Mouse (Mus musculus): Measurements from ENCODE around the gene Gpbar1. TPM values are rescaled to one million over a fixed set of nuclear protein-coding genes. Genes with fewer than 3 reads are reported as not detected.

Gene Gpbar1
- polyA plus RNA-seq, 1 experiment from 2014 or later = 0.21 TPM

DNA sequence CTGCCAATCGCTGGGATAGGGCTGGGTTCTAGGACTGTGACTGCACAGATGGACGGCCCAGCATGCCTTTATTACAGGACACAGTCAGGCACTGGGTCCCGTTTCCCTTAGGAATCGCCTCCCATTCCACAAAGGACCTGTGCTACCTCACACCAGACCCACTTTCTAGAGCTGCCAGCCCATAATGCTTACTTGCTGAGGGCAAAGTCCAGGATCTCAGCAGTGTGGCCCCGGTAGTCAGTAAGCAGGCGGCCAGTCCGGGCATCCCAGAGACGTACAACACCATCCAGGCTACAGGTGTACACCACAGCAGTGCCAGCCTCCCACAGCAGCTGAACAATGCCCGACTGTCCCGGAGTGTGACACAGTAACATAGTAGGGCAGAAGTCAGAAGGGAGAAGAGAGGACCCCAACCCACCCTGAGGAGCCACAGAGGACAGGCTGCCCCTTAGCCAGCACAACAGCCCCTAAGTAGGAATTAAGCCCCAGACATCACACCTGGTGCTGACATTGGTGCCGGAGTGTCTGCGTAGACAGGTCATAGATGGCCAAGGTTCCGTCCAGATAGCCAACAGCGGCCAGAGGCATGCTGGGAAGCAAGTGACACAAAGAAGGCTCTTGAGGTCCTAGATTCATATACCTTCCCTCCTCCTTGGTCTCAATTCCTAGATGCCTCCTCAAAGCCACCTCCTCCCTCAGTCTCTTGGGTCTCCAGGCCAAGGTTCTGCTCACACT lies 2.4 kb downstream of the Gpbar1 start:
- Histone ChIP-seq H3K27ac (replicated peaks; ENCODE audit: low read depth, low read length) (no peak overlapping the region), H3K4me1 (ENCODE audit: control insufficient read depth, insufficient read depth, low read length) (peaks cover 4% of the 10 kb centered on the region; the same call in 1 of the 2 replicates), H3K36me3 (ENCODE audit: control insufficient read depth, insufficient read depth, low read length) (peaks cover 45% of the 10 kb centered on the region), H3K27me3 (replicated peaks; ENCODE audit: control insufficient read depth, insufficient read depth, low read length) (no peaks in the 10 kb centered on the region), H3K4me3 (ENCODE audit: low read depth, low read length) (no peak overlapping the region), H3K4me2 (ENCODE audit: low read depth, low read length) (no peak overlapping the region), H3K9ac (ENCODE audit: low read depth, low read length) (no peak overlapping the region), H3K9me3 (ENCODE audit: control insufficient read depth, low read length) (no peaks in the 10 kb centered on the region)
- DNase-seq (ENCODE audit: low spot score) (no peak), ATAC-seq (ENCODE audit: low read depth) (no peak)
- 96% methylated on average over 14 of the region's 14 CpGs for WGBS

DNA sequence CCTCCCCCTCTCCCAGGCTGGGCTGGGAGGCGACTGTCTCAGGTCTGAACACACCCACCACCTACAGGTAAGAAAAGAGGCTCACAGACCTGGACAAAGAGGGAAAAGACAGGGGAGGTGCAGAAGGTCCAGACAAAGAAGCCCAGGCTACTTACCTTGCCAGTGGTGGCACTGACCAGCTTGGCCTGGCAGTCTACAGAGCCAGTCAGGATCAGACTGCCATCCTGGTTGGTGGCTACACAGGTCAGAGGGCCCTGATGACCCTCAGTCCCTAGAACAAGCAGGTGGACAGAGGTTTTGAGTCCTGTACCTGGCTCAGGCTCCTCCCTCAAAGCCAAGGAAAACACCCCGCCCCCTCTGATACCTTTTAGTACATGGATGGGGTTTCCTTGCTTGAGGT lies 3.0 kb downstream of the Gpbar1 start:
- peaks cover 45% of the 10 kb centered on the region for H3K36me3 ChIP-seq (ENCODE audit: control insufficient read depth, insufficient read depth, low read length)
- H3K4me1 ChIP-seq (ENCODE audit: control insufficient read depth, insufficient read depth, low read length) = peaks cover 4% of the 10 kb centered on the region; the same call in 1 of the 2 replicates
- no peak overlapping the region for H3K27ac ChIP-seq (replicated peaks; ENCODE audit: low read depth, low read length)
- DNase-seq (ENCODE audit: low spot score) (no peak), ATAC-seq (ENCODE audit: low read depth) (no peak)
- H3K27me3 ChIP-seq (replicated peaks; ENCODE audit: control insufficient read depth, insufficient read depth, low read length) = no peaks in the 10 kb centered on the region
- no peak overlapping the region for H3K4me3 ChIP-seq (ENCODE audit: low read depth, low read length)
- no peak overlapping the region for H3K4me2 ChIP-seq (ENCODE audit: low read depth, low read length)
- 96% methylated on average over 2 of the region's 2 CpGs for WGBS
- H3K9ac ChIP-seq (ENCODE audit: low read depth, low read length) = no peak overlapping the region
- no peaks in the 10 kb centered on the region for H3K9me3 ChIP-seq (ENCODE audit: control insufficient read depth, low read length)

DNA sequence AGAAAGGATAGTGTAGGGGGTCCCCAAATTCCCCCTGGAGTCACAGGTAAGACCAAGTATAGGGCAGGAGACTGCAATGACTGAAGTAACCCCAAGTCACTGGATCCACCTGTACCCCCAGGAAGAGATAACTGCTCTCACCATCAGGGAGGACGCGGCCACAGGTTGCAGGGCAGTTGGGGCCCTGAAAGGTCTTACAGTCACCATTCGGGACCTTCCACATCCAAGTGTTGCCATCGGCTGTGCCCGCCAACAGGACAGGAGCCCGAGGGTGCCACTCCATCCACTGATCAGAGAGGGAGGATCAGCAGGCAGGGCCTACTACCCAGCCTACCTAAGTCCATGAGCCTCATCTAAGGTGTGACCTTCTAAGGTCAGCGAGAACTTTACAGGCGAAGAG lies 3.5 kb downstream of the Gpbar1 start:
- ATAC-seq (ENCODE audit: low read depth) (no peak), DNase-seq (ENCODE audit: low spot score) (no peak)
- no peaks in the 10 kb centered on the region for H3K9me3 ChIP-seq (ENCODE audit: control insufficient read depth, low read length)
- H3K9ac ChIP-seq (ENCODE audit: low read depth, low read length) = 0 out of 2 replicates have a peak overlapping the region, but pooled peaks have one; percentile 8
- no peak overlapping the region for H3K4me3 ChIP-seq (ENCODE audit: low read depth, low read length)
- H3K27ac ChIP-seq (replicated peaks; ENCODE audit: low read depth, low read length) = no peak overlapping the region
- 96% methylated on average over 8 of the region's 8 CpGs for WGBS
- peaks cover 45% of the 10 kb centered on the region for H3K36me3 ChIP-seq (ENCODE audit: control insufficient read depth, insufficient read depth, low read length)
- H3K4me1 ChIP-seq (ENCODE audit: control insufficient read depth, insufficient read depth, low read length) = peaks cover 4% of the 10 kb centered on the region; the same call in 1 of the 2 replicates
- H3K4me2 ChIP-seq (ENCODE audit: low read depth, low read length) = no peak overlapping the region
- no peaks in the 10 kb centered on the region for H3K27me3 ChIP-seq (replicated peaks; ENCODE audit: control insufficient read depth, insufficient read depth, low read length)

DNA sequence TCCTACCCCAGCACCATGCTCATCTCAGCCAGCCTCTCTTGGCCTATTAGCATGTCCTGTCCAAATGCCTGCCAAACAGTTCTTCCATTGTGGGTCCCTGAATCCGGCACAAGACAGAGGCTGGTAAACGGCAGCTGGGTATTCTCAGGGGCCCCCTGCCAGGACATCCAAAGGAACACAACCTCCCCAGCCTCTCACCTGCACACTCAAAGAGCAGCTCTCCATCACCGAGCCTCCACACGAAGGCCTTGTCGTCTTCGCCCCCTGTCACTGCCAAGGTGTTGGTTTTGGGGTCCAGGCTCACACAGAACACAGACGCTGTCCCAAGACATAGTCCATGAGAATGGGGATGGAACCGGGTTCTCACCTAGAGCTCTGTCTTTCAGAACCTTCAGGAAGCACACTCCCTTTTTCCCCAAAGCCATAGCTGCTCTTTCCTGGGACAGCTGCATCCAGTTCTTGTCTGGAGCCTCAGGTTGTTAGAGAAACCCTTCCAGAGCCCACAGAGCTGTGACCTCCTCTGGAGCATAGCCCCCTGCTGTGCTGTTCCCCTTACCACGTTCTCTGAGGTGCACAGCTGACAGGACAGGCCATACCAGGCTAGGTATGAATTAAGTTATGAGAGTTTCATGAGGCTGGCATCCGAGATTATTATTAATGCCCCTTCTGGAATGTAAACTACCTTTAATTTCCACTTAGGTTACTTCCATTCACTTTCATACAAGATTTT lies 4.7 kb downstream of the Gpbar1 start:
- Histone ChIP-seq H3K27me3 (replicated peaks; ENCODE audit: control insufficient read depth, insufficient read depth, low read length) (no peaks in the 10 kb centered on the region), H3K4me1 (ENCODE audit: control insufficient read depth, insufficient read depth, low read length) (peaks cover 4% of the 10 kb centered on the region; the same call in 1 of the 2 replicates), H3K36me3 (ENCODE audit: control insufficient read depth, insufficient read depth, low read length) (peaks cover 48% of the 10 kb centered on the region), H3K27ac (replicated peaks; ENCODE audit: low read depth, low read length) (no peak overlapping the region), H3K4me2 (ENCODE audit: low read depth, low read length) (0 out of 2 replicates have a peak overlapping the region, but pooled peaks have one; percentile 85), H3K4me3 (ENCODE audit: low read depth, low read length) (no peak overlapping the region), H3K9ac (ENCODE audit: low read depth, low read length) (0 out of 2 replicates have a peak overlapping the region, but pooled peaks have one; percentile 22), H3K9me3 (ENCODE audit: control insufficient read depth, low read length) (no peaks in the 10 kb centered on the region)
- DNase-seq (ENCODE audit: low spot score) = no peak
- ATAC-seq (ENCODE audit: low read depth) = no peak
- 86% methylated on average over 10 of the region's 10 CpGs for WGBS

DNA sequence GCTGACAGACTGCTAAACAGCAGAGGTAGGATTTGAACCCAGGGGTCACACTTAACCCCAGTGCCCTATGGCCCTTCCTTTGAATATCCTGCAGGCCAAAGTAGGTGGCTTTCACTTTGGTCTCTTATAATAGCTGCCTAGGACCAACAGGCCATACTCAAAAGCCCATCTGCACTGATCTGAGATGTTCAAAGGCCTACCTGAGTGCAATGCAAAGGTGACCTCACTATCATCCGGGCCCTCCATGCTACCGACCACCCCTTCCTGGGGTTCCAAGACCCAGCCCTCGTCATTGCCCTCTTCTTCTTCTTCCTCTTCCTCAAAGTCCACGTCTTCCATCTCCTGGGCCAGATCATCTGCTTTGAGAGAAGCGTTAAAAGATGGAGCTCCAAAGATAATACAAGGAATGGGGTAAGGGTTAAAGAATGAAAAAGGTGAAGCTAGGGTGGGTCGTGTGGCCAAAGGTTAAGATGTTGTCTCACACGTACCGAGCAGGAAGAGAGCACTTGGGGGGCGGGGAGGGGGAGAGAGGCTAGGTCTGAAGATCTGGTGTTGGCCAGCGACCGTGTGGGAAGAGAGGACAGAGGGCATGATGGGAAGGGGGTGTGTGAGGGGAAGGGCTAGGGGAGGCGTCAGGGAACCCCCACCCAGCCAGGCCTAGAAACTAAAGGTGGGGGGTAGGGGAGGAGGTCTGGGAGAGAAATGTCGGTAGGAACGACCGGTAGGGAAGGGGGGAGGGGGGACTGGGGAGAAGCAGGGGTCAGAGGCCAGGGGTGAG lies 5.5 kb downstream of the Gpbar1 start:
- Histone ChIP-seq H3K4me1 (ENCODE audit: control insufficient read depth, insufficient read depth, low read length) (peaks cover 4% of the 10 kb centered on the region; the same call in 1 of the 2 replicates), H3K36me3 (ENCODE audit: control insufficient read depth, insufficient read depth, low read length) (peaks cover 50% of the 10 kb centered on the region), H3K4me3 (ENCODE audit: low read depth, low read length) (peak overlapping the region; percentile 90), H3K4me2 (ENCODE audit: low read depth, low read length) (peak overlapping the region; percentile 85), H3K9ac (ENCODE audit: low read depth, low read length) (peak overlapping the region; percentile 90), H3K27me3 (replicated peaks; ENCODE audit: control insufficient read depth, insufficient read depth, low read length) (no peaks in the 10 kb centered on the region), H3K9me3 (ENCODE audit: control insufficient read depth, low read length) (no peaks in the 10 kb centered on the region), H3K27ac (replicated peaks; ENCODE audit: low read depth, low read length) (peak overlapping the region; percentile 85)
- DNase-seq (ENCODE audit: low spot score) (peak; percentile 77), ATAC-seq (ENCODE audit: low read depth) (peak; percentile 54)
- WGBS = 13% methylated on average over 15 of the region's 15 CpGs

DNA sequence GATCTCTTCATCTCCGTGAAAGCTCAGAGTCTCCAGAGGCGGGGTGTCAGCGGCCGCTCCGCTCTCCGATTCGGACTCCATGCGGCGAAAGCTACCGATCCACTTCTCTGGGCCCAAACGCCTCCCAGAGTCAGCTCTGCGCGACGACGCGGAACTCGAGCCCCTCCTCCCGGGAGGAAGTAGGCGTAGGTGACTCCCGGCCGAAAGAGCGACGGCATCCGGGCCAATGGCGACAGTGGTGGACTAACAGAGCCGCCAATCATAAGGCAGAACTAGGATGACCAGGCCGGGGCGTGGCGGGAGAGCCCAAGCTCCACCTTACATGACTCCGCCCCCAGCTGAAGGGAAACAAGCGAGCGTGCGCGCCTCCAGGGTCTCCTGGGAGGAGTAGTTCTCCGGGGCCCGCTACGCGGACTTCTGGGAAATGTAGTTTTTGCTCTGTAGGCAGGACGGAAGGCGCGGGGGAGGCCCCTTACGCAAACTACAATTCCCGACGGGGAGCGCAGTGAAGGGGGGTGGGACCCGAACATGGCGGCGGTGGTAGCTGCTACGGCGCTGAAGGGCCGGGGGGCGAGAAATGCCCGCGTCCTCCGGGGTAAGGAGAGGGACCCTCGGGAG lies 6.3 kb downstream of the Gpbar1 start, which contains the start of the genes Aamp and Pnkd:
TSS of gene Aamp (minus strand) at position 196 of the 618 bp plus-strand sequence.
TSS of gene Pnkd (plus strand) at position 388 of the 618 bp plus-strand sequence.
- Histone ChIP-seq H3K9ac (ENCODE audit: low read depth, low read length) (peak within 1 kb of the TSS; percentile 90), H3K9me3 (ENCODE audit: control insufficient read depth, low read length) (no peaks in the 10 kb centered on the region), H3K4me2 (ENCODE audit: low read depth, low read length) (peak within 1 kb of the TSS; percentile 85), H3K4me1 (ENCODE audit: control insufficient read depth, insufficient read depth, low read length) (peaks cover 4% of the 10 kb centered on the region; the same call in 1 of the 2 replicates), H3K27me3 (replicated peaks; ENCODE audit: control insufficient read depth, insufficient read depth, low read length) (no peaks in the 10 kb centered on the region), H3K4me3 (ENCODE audit: low read depth, low read length) (peak within 1 kb of the TSS; percentile 90), H3K27ac (replicated peaks; ENCODE audit: low read depth, low read length) (peak within 1 kb of the TSS; percentile 85), H3K36me3 (ENCODE audit: control insufficient read depth, insufficient read depth, low read length) (peaks cover 51% of the 10 kb centered on the region)
- peak; percentile 98 for ATAC-seq (ENCODE audit: low read depth)
- peak; percentile 100 for DNase-seq (ENCODE audit: low spot score)
- WGBS = under 1% methylated on average over 51 of the region's 56 CpGs

DNA sequence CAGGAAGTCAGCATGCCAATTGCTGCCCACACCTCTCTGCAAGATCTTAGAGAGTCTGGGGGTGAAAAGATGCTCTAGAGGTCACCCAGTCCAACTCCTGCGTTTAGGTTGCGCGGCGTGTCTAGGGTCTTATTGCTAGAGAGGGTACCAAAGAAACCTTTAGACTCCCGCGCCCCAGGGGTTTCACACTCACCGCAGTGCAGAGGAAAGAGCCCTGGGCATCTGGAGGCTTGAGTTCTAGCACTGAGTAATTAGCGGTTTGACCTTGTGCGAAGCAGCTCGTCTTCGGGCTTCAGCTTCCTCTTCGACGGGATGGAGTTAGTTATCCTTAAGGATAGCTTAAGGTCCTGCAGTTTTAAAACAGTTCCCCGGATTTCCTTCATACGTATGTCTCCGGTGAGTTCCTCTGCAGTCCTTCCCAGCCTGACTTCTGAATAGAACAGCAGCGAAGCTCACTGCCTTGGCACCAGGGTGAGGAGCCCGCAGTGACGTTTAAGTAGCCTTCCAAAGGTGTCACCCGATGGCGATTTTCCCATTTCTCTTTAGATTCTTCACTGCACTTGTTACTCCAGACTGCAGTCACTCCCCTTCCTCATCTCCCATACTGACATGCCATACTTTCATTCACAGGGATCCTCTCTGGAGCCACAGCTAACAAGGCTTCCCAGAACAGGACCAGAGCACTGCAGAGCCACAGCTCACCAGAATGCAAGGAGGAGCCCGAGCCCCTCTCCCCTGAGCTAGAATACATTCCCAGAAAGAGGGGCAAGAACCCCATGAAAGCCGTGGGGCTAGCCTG lies 7.1 kb downstream of the Gpbar1 start:
- ATAC-seq (ENCODE audit: low read depth) (peak; percentile 0; the same call in 1 of the 2 replicates), DNase-seq (ENCODE audit: low spot score) (no peak)
- H3K9me3 ChIP-seq (ENCODE audit: control insufficient read depth, low read length) = no peaks in the 10 kb centered on the region
- H3K4me2 ChIP-seq (ENCODE audit: low read depth, low read length) = peak overlapping the region; percentile 85
- H3K9ac ChIP-seq (ENCODE audit: low read depth, low read length) = peak overlapping the region; percentile 90
- H3K27ac ChIP-seq (replicated peaks; ENCODE audit: low read depth, low read length) = no peak overlapping the region
- H3K27me3 ChIP-seq (replicated peaks; ENCODE audit: control insufficient read depth, insufficient read depth, low read length) = no peaks in the 10 kb centered on the region
- peak overlapping the region; percentile 90 for H3K4me3 ChIP-seq (ENCODE audit: low read depth, low read length)
- H3K4me1 ChIP-seq (ENCODE audit: control insufficient read depth, insufficient read depth, low read length) = peaks cover 4% of the 10 kb centered on the region; the same call in 1 of the 2 replicates
- H3K36me3 ChIP-seq (ENCODE audit: control insufficient read depth, insufficient read depth, low read length) = peaks cover 51% of the 10 kb centered on the region
- WGBS = 2% methylated on average over 23 of the region's 23 CpGs

Measured in embryonic facial prominence, embryonic 14.5 days (tissue).